Mouse (Mus musculus): ENCODE measurements around the gene Trappc6a.

DNA sequence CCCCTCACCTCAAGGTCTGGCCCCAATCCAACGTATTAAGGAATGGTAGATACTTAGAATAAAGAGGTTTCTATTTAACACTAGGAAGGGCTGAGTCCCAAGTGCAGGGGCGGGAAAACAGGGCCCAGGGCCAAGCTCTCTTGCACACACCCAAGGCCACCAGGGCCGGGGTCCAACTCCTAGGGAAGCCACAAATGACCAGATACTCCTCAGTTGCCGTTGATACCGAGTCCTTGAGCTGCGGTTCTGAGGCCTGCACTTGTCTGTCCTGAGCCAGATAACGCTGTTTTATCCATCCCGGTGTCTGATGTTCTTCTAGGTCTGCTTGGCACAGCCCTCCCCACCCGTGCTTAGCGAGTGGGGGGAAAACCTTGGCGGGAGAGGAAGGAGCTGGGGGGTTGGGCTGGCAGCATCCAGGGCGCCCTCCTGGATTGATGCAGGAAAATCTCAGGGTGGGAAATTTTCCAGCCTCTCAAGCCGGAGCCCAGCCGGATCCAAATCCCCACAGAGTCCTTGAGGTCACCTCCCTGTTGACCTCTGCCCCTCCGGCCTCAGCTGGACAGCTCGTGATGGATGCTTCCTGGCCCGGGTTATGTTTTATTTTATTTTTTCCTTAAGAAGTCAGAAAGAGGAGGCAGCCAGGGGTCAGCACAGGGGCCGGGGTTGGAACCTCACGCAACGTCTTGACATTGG lies 12.5 kb upstream of the Trappc6a start:
- TF ChIP-seq POLR2A (IDR thresholded peaks at IDR 0.05; ENCODE audit: borderline replicate concordance, extremely low read depth, insufficient read depth, insufficient read length, poor library complexity, severe bottlenecking) (no peak), CTCF (IDR thresholded peaks at IDR 0.05; ENCODE audit: borderline replicate concordance, extremely low read depth, insufficient read depth, insufficient read length) (no peak)

All from brain, embryonic 14.5 days (tissue).